Mouse (Mus musculus): Measurements from ENCODE around the gene Bhmt2. TPM values are rescaled to one million over a fixed set of nuclear protein-coding genes. Genes with fewer than 3 reads are reported as not detected.

Gene Bhmt2
- polyA plus RNA-seq, 1 experiment: 0.19 TPM

DNA sequence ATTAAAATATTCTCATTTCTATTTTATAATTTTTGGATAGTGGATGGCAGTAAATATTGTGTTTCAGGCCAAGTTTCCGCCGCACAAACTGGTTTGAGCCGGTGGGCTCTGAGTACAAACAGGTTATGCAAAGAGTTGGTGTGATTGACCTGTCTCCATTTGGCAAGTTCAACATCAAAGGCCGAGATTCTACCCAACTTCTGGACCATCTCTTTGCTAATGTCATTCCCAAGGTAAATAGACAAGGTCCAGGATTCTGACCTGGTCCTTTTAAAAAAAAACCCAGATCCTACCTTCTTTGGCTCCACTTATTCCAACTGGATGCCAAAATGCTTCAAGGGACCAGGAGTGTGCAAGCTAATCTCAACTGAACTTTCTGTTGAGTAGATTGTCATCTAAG, 37.1 kb upstream of the Bhmt2 start:
- H3K27me3 ChIP-seq (ENCODE audit: control insufficient read depth, insufficient read depth, low read length): no peaks in the 10 kb centered on the region
- no peak overlapping the region for H3K4me3 ChIP-seq (ENCODE audit: low read depth, low read length)
- WGBS: 84% methylated on average over 4 of the region's 4 CpGs
- H3K4me1 ChIP-seq (ENCODE audit: control insufficient read depth, insufficient read depth, insufficient read length, low read length): no peaks in the 10 kb centered on the region
- no peaks in the 10 kb centered on the region for H3K36me3 ChIP-seq (ENCODE audit: control insufficient read depth, insufficient read depth, low read length)
- no peak for TF ChIP-seq POLR2A (IDR thresholded peaks at IDR 0.05; ENCODE audit: low read depth, low read length)
- no peak for TF ChIP-seq CTCF (IDR thresholded peaks at IDR 0.05; ENCODE audit: extremely low read depth, insufficient read length, insufficient replicate concordance, low read depth, low read length)
- no peak overlapping the region for H3K27ac ChIP-seq (ENCODE audit: insufficient read depth, low read depth, low read length)

DNA sequence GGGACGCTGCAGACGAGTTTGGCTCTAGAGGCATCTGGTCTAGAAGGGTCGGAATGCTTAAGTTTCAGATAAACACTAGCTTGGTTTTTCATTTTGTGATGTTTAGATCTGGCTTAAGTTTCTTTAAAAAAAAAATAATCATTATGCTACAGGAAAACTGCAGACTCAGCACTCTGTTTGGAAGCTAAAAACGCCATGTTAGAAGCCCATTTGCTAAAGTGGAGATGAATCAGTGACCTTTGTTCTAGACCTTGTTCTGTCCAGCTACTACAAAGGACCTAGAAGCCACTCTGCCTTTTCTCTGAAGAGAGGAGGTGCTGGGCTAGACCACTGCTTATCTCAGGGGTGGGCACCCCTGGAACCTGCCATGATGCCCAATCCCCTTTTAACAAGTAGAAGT, 36.2 kb upstream of the Bhmt2 start:
- no peak overlapping the region for H3K27ac ChIP-seq (ENCODE audit: insufficient read depth, low read depth, low read length)
- H3K36me3 ChIP-seq (ENCODE audit: control insufficient read depth, insufficient read depth, low read length): no peaks in the 10 kb centered on the region
- 83% methylated on average over 4 of the region's 4 CpGs for WGBS
- no peaks in the 10 kb centered on the region for H3K4me1 ChIP-seq (ENCODE audit: control insufficient read depth, insufficient read depth, insufficient read length, low read length)
- no peak for TF ChIP-seq CTCF (IDR thresholded peaks at IDR 0.05; ENCODE audit: extremely low read depth, insufficient read length, insufficient replicate concordance, low read depth, low read length)
- TF ChIP-seq POLR2A (IDR thresholded peaks at IDR 0.05; ENCODE audit: low read depth, low read length): no peak
- H3K27me3 ChIP-seq (ENCODE audit: control insufficient read depth, insufficient read depth, low read length): no peaks in the 10 kb centered on the region
- no peak overlapping the region for H3K4me3 ChIP-seq (ENCODE audit: low read depth, low read length)

DNA sequence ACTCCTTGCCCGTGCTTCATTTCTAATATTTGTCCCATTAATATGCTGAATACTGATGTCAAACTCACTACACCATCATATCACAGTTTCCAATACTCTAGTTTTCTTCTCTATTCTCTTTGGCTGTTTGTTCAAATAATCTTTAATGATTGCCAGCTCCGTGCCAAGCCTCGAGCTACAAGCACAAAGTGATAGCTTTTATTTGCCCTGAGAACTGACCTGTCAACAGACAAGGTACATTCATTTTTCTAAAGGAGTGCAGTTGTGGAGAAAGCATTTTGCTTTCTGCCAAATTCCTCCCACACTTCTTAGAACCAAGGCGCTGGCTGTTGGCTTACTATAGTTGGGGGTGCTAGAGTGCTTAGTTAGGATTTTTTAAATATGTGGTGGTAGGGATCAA, 33.2 kb upstream of the Bhmt2 start:
- Histone ChIP-seq H3K4me1 (ENCODE audit: control insufficient read depth, insufficient read depth, insufficient read length, low read length) (no peaks in the 10 kb centered on the region), H3K27me3 (ENCODE audit: control insufficient read depth, insufficient read depth, low read length) (no peaks in the 10 kb centered on the region), H3K36me3 (ENCODE audit: control insufficient read depth, insufficient read depth, low read length) (no peaks in the 10 kb centered on the region), H3K27ac (ENCODE audit: insufficient read depth, low read depth, low read length) (no peak overlapping the region), H3K4me3 (ENCODE audit: low read depth, low read length) (no peak overlapping the region)
- WGBS: 53% methylated on average over 4 of the region's 4 CpGs
- TF ChIP-seq POLR2A (IDR thresholded peaks at IDR 0.05; ENCODE audit: low read depth, low read length): no peak
- TF ChIP-seq CTCF (IDR thresholded peaks at IDR 0.05; ENCODE audit: extremely low read depth, insufficient read length, insufficient replicate concordance, low read depth, low read length): no peak

DNA sequence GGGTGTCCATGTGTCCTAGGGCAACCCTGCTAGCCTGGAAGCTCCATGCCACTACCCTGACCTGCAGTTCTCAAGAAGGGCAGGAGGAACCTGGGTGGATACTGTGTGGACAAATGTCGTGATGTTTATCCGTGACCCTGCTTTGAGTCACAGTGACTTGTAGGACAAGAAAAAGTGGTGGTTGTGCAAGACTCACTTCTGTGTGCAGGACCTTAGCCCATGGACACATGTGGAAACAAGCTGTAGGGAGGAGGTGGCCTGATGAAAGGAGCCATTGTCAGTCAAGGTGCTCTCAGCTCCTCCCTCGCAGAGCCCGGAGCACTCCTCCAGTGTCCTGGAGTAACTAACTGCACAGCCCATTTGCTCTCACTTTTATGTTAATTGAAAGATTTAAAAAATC, 31.6 kb upstream of the Bhmt2 start:
- 38% methylated on average over 4 of the region's 4 CpGs for WGBS
- Histone ChIP-seq H3K36me3 (ENCODE audit: control insufficient read depth, insufficient read depth, low read length) (no peaks in the 10 kb centered on the region), H3K27me3 (ENCODE audit: control insufficient read depth, insufficient read depth, low read length) (no peaks in the 10 kb centered on the region), H3K4me1 (ENCODE audit: control insufficient read depth, insufficient read depth, insufficient read length, low read length) (no peaks in the 10 kb centered on the region), H3K4me3 (ENCODE audit: low read depth, low read length) (no peak overlapping the region), H3K27ac (ENCODE audit: insufficient read depth, low read depth, low read length) (no peak overlapping the region)
- TF ChIP-seq POLR2A (IDR thresholded peaks at IDR 0.05; ENCODE audit: low read depth, low read length) (no peak), CTCF (IDR thresholded peaks at IDR 0.05; ENCODE audit: extremely low read depth, insufficient read length, insufficient replicate concordance, low read depth, low read length) (no peak)

DNA sequence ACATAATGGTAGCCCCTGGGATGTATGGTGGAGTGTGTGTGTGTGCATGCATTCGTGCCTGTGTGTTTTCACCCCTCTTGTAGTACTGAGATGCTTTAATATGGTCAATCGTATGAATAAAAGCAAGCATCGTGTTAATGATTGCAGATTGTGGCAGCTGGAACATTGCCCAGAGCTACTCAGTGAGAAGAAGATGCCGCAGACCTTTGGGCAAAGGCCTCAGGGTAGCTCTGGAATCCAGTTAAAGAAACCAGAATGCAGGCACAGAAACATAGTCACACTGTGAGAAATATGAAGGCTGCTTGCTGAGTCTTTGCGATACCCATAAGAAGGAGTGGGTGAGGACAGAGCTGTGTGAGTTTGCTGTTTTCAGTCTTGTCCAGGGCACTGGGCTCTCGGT, 24.8 kb upstream of the Bhmt2 start:
- TF ChIP-seq CTCF (IDR thresholded peaks at IDR 0.05; ENCODE audit: extremely low read depth, insufficient read length, insufficient replicate concordance, low read depth, low read length) (no peak), POLR2A (IDR thresholded peaks at IDR 0.05; ENCODE audit: low read depth, low read length) (no peak)
- Histone ChIP-seq H3K27ac (ENCODE audit: insufficient read depth, low read depth, low read length) (no peak overlapping the region), H3K4me3 (ENCODE audit: low read depth, low read length) (no peak overlapping the region), H3K27me3 (ENCODE audit: control insufficient read depth, insufficient read depth, low read length) (no peaks in the 10 kb centered on the region), H3K36me3 (ENCODE audit: control insufficient read depth, insufficient read depth, low read length) (no peaks in the 10 kb centered on the region), H3K4me1 (ENCODE audit: control insufficient read depth, insufficient read depth, insufficient read length, low read length) (no peaks in the 10 kb centered on the region)
- 49% methylated on average over 6 of the region's 6 CpGs for WGBS

DNA sequence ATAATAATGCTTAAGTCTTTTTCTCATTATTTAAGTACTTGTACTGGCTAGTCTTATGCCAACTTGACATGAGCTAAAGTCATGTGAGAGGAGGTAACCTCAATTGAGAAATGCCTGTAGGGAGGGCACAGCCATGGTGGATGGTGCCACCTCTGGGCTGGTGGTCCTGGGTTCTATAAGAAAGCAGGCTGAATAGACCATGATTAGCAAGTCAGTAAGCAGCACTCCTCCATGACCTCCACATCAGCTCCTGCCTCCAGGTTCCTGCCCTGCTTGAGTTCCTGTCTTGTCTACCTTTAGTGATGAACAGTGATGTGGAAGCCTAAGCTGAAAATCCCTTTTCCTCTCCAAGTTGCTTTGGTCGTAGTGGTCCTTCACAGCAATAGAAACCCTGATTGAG, 16.7 kb upstream of the Bhmt2 start:
- no peak overlapping the region for H3K27ac ChIP-seq (ENCODE audit: insufficient read depth, low read depth, low read length)
- WGBS: 85% methylated on average over 1 of the region's 1 CpGs
- no peaks in the 10 kb centered on the region for H3K36me3 ChIP-seq (ENCODE audit: control insufficient read depth, insufficient read depth, low read length)
- TF ChIP-seq CTCF (IDR thresholded peaks at IDR 0.05; ENCODE audit: extremely low read depth, insufficient read length, insufficient replicate concordance, low read depth, low read length) (no peak), POLR2A (IDR thresholded peaks at IDR 0.05; ENCODE audit: low read depth, low read length) (no peak)
- no peak overlapping the region for H3K4me3 ChIP-seq (ENCODE audit: low read depth, low read length)
- H3K4me1 ChIP-seq (ENCODE audit: control insufficient read depth, insufficient read depth, insufficient read length, low read length): no peaks in the 10 kb centered on the region
- H3K27me3 ChIP-seq (ENCODE audit: control insufficient read depth, insufficient read depth, low read length): no peaks in the 10 kb centered on the region; the same call in 1 of the 2 replicates

DNA sequence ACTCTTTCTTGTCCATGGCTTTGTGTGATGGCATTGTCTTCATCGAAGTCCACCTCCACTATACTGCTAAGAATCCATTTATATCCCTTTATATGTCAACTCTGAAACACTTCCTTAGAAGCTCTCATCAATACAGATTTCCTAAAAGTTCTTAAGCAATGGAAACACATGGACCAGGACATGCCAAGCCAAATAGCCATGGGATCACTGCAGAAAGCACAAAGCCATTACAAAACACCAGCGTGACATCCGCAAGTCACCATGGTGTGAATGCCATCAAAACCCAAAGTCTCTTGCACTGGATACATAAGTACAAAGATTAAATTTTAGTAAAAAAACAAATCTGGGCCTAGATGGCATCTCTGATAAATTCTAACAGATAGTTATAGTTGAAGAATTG, 15.5 kb upstream of the Bhmt2 start:
- H3K4me3 ChIP-seq (ENCODE audit: low read depth, low read length): no peak overlapping the region
- no peak overlapping the region for H3K27ac ChIP-seq (ENCODE audit: insufficient read depth, low read depth, low read length)
- no peaks in the 10 kb centered on the region for H3K4me1 ChIP-seq (ENCODE audit: control insufficient read depth, insufficient read depth, insufficient read length, low read length)
- TF ChIP-seq CTCF (IDR thresholded peaks at IDR 0.05; ENCODE audit: extremely low read depth, insufficient read length, insufficient replicate concordance, low read depth, low read length) (no peak), POLR2A (IDR thresholded peaks at IDR 0.05; ENCODE audit: low read depth, low read length) (no peak)
- H3K36me3 ChIP-seq (ENCODE audit: control insufficient read depth, insufficient read depth, low read length): no peaks in the 10 kb centered on the region
- WGBS: 98% methylated on average over 3 of the region's 3 CpGs
- H3K27me3 ChIP-seq (ENCODE audit: control insufficient read depth, insufficient read depth, low read length): no peaks in the 10 kb centered on the region; the same call in 1 of the 2 replicates

DNA sequence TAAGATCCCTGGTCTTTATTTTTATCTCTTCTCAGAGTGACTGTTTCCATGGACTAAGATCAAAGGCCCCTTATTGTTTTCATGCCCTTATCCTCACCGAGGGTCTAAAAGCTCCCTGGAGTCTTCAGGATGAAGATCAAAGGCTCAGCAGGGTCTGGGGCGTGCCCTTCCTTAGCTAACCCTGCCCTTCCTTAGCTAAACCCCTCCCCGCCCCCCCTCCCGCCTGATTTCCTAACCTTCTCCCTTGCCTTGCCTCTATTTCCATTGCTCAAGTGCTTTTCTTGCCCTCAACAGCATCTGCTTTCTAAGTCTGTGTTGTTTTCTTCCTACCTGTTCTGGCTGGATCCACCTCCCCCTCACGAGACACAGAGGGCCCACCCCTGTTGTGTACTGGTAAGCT, 13.2 kb upstream of the Bhmt2 start:
- WGBS: 40% methylated on average over 5 of the region's 5 CpGs
- no peaks in the 10 kb centered on the region for H3K36me3 ChIP-seq (ENCODE audit: control insufficient read depth, insufficient read depth, low read length)
- H3K27ac ChIP-seq (ENCODE audit: insufficient read depth, low read depth, low read length): no peak overlapping the region
- H3K4me3 ChIP-seq (ENCODE audit: low read depth, low read length): no peak overlapping the region
- TF ChIP-seq POLR2A (IDR thresholded peaks at IDR 0.05; ENCODE audit: low read depth, low read length): no peak
- no peak for TF ChIP-seq CTCF (IDR thresholded peaks at IDR 0.05; ENCODE audit: extremely low read depth, insufficient read length, insufficient replicate concordance, low read depth, low read length)
- H3K4me1 ChIP-seq (ENCODE audit: control insufficient read depth, insufficient read depth, insufficient read length, low read length): no peaks in the 10 kb centered on the region
- no peaks in the 10 kb centered on the region; the same call in 1 of the 2 replicates for H3K27me3 ChIP-seq (ENCODE audit: control insufficient read depth, insufficient read depth, low read length)
